Mouse (Mus musculus) lung, postnatal 0 days (tissue): Measurements from ENCODE around the gene Ppp1r1b.

ENCODE experiments used
- CTCF ChIP-seq: IDR thresholded peaks from 2 replicates; pipeline ENCODE4 v1.5.1; 2016; ENCODE audit warnings: antibody characterized with exemption, mild to moderate bottlenecking
- EP300 ChIP-seq: IDR thresholded peaks from 2 replicates; pipeline ENCODE4 v1.6.1; 2016; ENCODE audit warnings: antibody characterized with exemption, mild to moderate bottlenecking, control low read depth

GRCm38 (mm10) chr11:98377787-98378186 is 29.6 kb downstream of the Ppp1r1b start:
- no peak for TF ChIP-seq CTCF
- TF ChIP-seq EP300 = no peak
